31 mouse cellular contexts compared by ENCODE assay signal in the genomic region with DNA sequence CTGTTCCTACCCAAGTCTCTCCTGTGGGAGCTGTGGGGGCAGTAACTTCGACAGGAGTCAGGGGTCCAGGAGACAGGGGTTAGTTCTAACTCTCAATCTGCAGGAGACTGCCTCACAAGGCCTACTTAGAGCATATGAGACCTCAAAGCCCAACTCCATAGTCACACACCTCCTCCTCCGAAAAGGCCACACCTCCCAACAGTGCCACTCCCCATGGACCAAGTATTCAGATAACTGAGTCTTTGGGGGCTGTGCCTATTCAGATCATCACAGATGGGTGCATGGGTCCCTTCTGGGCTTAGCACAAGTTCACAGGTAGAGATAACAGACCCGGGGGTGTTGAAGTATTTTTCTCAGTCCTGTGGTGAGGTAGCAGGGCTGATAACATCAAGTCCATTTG. TPM values are rescaled to one million over a fixed set of nuclear protein-coding genes. Genes with fewer than 3 reads are reported as not detected.
DNase-seq lines count a peak whose midpoint lies in the region; ATAC-seq and TF ChIP-seq lines count a peak whose summit lies in the region.
"Had no signal": no experiment of that assay in that cellular context is flagged by ENCODE, and none has a peak within 500 bp of the region (broad histone marks: within the 10 kb centered on the region; RNA-seq: fewer than 3 reads in every experiment).

No protein-coding gene starts in this region.

- DNase-seq in lung, postnatal 25 days (ENCODE audit: low spot score), result no peak
- peak; percentile 19 for DNase-seq in stomach, postnatal 0 days (ENCODE audit: low spot score)
- DNase-seq: adrenal gland, adult 8-10 months; B cell, adult 2 months; cerebellum, adult 2 months; cerebellum, postnatal 25 days; gastrocnemius, postnatal 10 days; heart, postnatal 36 days; kidney, adult 2 months; layer of hippocampus, postnatal 36 days; left cerebral cortex, postnatal 4 days; lung, adult 18-20 months; right cerebral cortex, postnatal 25 days; spleen, adult 18-20 months; thymus, postnatal 4 days had no signal

- no peaks in the 10 kb centered on the region for H3K27me3 ChIP-seq in intestine, embryonic 16.5 days (replicated peaks; ENCODE audit: control insufficient read depth, insufficient read depth, low read length)
- no peaks in the 10 kb centered on the region for H3K27me3 ChIP-seq in intestine, embryonic 15.5 days (replicated peaks)
- peaks cover 19% of the 10 kb centered on the region; the same call in 1 of the 2 replicates for H3K27me3 ChIP-seq in lung, embryonic 15.5 days
- no peaks in the 10 kb centered on the region for H3K27me3 ChIP-seq in stomach, postnatal 0 days (ENCODE audit: control insufficient read depth, insufficient read depth, low read length)
- H3K27me3 ChIP-seq: embryonic facial prominence, embryonic 15.5 days had no signal

- TF ChIP-seq EP300 in stomach, postnatal 0 days (optimal IDR thresholded peaks at IDR 0.05), result no peak

- H3K4me2 ChIP-seq in intestine, embryonic 16.5 days (ENCODE audit: low read depth, low read length), result no peak overlapping the region
- H3K4me2 ChIP-seq in intestine, embryonic 15.5 days (replicated peaks), result no peak overlapping the region
- H3K4me2 ChIP-seq in lung, embryonic 15.5 days, result no peak overlapping the region
- no peak overlapping the region for H3K4me2 ChIP-seq in stomach, postnatal 0 days (replicated peaks; ENCODE audit: low read depth)
- H3K4me2 ChIP-seq: embryonic facial prominence, embryonic 15.5 days; forebrain, embryonic 12.5 days; heart, embryonic 13.5 days; hindbrain, embryonic 13.5 days; midbrain, embryonic 15.5 days had no signal

- no peak for TF ChIP-seq CTCF in stomach, postnatal 0 days (IDR thresholded peaks at IDR 0.05; ENCODE audit: low read depth)

- no peaks in the 10 kb centered on the region for H3K9me3 ChIP-seq in intestine, embryonic 16.5 days (ENCODE audit: control insufficient read depth, low read length)
- H3K9me3 ChIP-seq in intestine, embryonic 15.5 days, result no peaks in the 10 kb centered on the region
- no peaks in the 10 kb centered on the region for H3K9me3 ChIP-seq in lung, embryonic 15.5 days
- H3K9me3 ChIP-seq in stomach, postnatal 0 days (ENCODE audit: control insufficient read depth, low read length), result no peaks in the 10 kb centered on the region
- H3K9me3 ChIP-seq: embryonic facial prominence, embryonic 10.5 days; embryonic facial prominence, embryonic 15.5 days; forebrain, embryonic 12.5 days; heart, embryonic 13.5 days; hindbrain, embryonic 13.5 days; midbrain, embryonic 10.5 days; midbrain, embryonic 15.5 days had no signal

- no peak overlapping the region for H3K4me3 ChIP-seq in intestine, embryonic 16.5 days (ENCODE audit: low read length)
- H3K4me3 ChIP-seq in intestine, embryonic 15.5 days (replicated peaks), result no peak overlapping the region
- no peak overlapping the region for H3K4me3 ChIP-seq in lung, embryonic 15.5 days
- H3K4me3 ChIP-seq in stomach, postnatal 0 days (ENCODE audit: low read depth, low read length), result no peak overlapping the region
- H3K4me3 ChIP-seq: embryonic facial prominence, embryonic 10.5 days; embryonic facial prominence, embryonic 15.5 days; forebrain, embryonic 12.5 days; heart, embryonic 13.5 days; hindbrain, embryonic 13.5 days; midbrain, embryonic 10.5 days; midbrain, embryonic 15.5 days had no signal

- no peak overlapping the region for H3K9ac ChIP-seq in intestine, embryonic 16.5 days (ENCODE audit: low read depth, low read length)
- H3K9ac ChIP-seq in intestine, embryonic 15.5 days, result no peak overlapping the region
- no peak overlapping the region for H3K9ac ChIP-seq in lung, embryonic 15.5 days
- 0 out of 2 replicates have a peak overlapping the region, but pooled peaks have one; percentile 27 for H3K9ac ChIP-seq in stomach, postnatal 0 days (ENCODE audit: low read length)
- H3K9ac ChIP-seq: embryonic facial prominence, embryonic 15.5 days; forebrain, embryonic 12.5 days; hindbrain, embryonic 13.5 days; midbrain, embryonic 15.5 days had no signal

- H3K27ac ChIP-seq in intestine, embryonic 16.5 days (ENCODE audit: low read length), result 0 out of 2 replicates have a peak overlapping the region, but pooled peaks have one; percentile 33
- no peak overlapping the region for H3K27ac ChIP-seq in intestine, embryonic 15.5 days
- peak overlapping the region; percentile 74 for H3K27ac ChIP-seq in lung, embryonic 15.5 days
- peak overlapping the region; percentile 18; the same call in 1 of the 2 replicates for H3K27ac ChIP-seq in stomach, postnatal 0 days (replicated peaks)
- H3K27ac ChIP-seq: embryonic facial prominence, embryonic 10.5 days; embryonic facial prominence, embryonic 15.5 days; forebrain, embryonic 12.5 days; hindbrain, embryonic 13.5 days; kidney, postnatal 0 days; macrophage; midbrain, embryonic 10.5 days; midbrain, embryonic 15.5 days had no signal

- peaks cover 46% of the 10 kb centered on the region for H3K4me1 ChIP-seq in intestine, embryonic 16.5 days (ENCODE audit: control insufficient read depth, insufficient read depth, low read length)
- H3K4me1 ChIP-seq in intestine, embryonic 15.5 days (replicated peaks), result peaks cover 40% of the 10 kb centered on the region
- H3K4me1 ChIP-seq in lung, embryonic 15.5 days, result peaks cover 34% of the 10 kb centered on the region
- 0 out of 2 replicates have a peak, but pooled peaks cover 3% of the 10 kb centered on the region for H3K4me1 ChIP-seq in stomach, postnatal 0 days (replicated peaks; ENCODE audit: control insufficient read depth, insufficient read depth)
- H3K4me1 ChIP-seq: midbrain, embryonic 15.5 days had no signal

- ATAC-seq in intestine, embryonic 16.5 days, result no peak
- ATAC-seq in intestine, embryonic 15.5 days, result no peak
- no peak for ATAC-seq in lung, embryonic 15.5 days (ENCODE audit: borderline replicate concordance, extremely low read depth, low FRiP score, low TSS enrichment)
- peak; percentile 56 for ATAC-seq in megakaryocyte progenitor cell, adult 5-6 weeks (replicated peaks; ENCODE audit: poor library complexity)
- no peak for ATAC-seq in stomach, postnatal 0 days (ENCODE audit: low FRiP score, low TSS enrichment)
- ATAC-seq in granulocyte monocyte progenitor cell, adult 5-6 weeks (replicated peaks; ENCODE audit: poor library complexity, severe bottlenecking), result no peak
- ATAC-seq: activated CD4-positive, CD25-positive, alpha-beta regulatory T cell, adult 4 months; midbrain, embryonic 15.5 days had no signal

- no peaks in the 10 kb centered on the region for H3K36me3 ChIP-seq in intestine, embryonic 16.5 days (ENCODE audit: control insufficient read depth, insufficient read depth, low read length)
- no peaks in the 10 kb centered on the region for H3K36me3 ChIP-seq in intestine, embryonic 15.5 days
- no peaks in the 10 kb centered on the region for H3K36me3 ChIP-seq in lung, embryonic 15.5 days
- H3K36me3 ChIP-seq in stomach, postnatal 0 days (ENCODE audit: control insufficient read depth, insufficient read depth, low read length), result no peaks in the 10 kb centered on the region
- H3K36me3 ChIP-seq: embryonic facial prominence, embryonic 10.5 days; embryonic facial prominence, embryonic 15.5 days; forebrain, embryonic 12.5 days; heart, embryonic 13.5 days; hindbrain, embryonic 13.5 days; midbrain, embryonic 10.5 days; midbrain, embryonic 15.5 days had no signal

- WGBS in intestine, embryonic 16.5 days, result 51% methylated on average over 3 of the region's 3 CpGs
- 58% methylated on average over 3 of the region's 3 CpGs for WGBS in intestine, embryonic 15.5 days
- WGBS in lung, embryonic 15.5 days, result 36% methylated on average over 3 of the region's 3 CpGs
- 46% methylated on average over 3 of the region's 3 CpGs for WGBS in stomach, postnatal 0 days

RNA-seq across cellular contexts. Expression of a gene that starts 24.5 kb away (rescaled TPM):
- polyA plus RNA-seq in intestine, embryonic 16.5 days (2015; fragmentation: Nextera tagmentation; extraction: Ambion mirVana), result 0.17 and 0.45 TPM in 2 replicates
- polyA plus RNA-seq in intestine, embryonic 15.5 days (2015; fragmentation: Nextera tagmentation; extraction: Ambion mirVana), result 0.28 and 0.38 TPM in 2 replicates
- 0.14 and 0.45 TPM in 2 replicates for polyA plus RNA-seq in lung, embryonic 15.5 days (2015; fragmentation: Nextera tagmentation; extraction: Ambion mirVana)
- total RNA-seq in megakaryocyte progenitor cell, adult 5-6 weeks (2015), result 0.12 and 0.27 TPM in 2 replicates
- total RNA-seq in megakaryocyte progenitor cell, adult 5-6 weeks (2017), result 0.33 and 0.95 TPM in 2 replicates
- 0.24 and 0.45 TPM in 2 replicates for polyA plus RNA-seq in stomach, postnatal 0 days (2015; fragmentation: Nextera tagmentation; extraction: Ambion mirVana)
- not detected in 2 replicates for total RNA-seq in granulocyte monocyte progenitor cell, adult 5-6 weeks (2014; fragmentation: Nextera tagmentation)
- 1.9 TPM in 1 of 2 replicates, not detected in the other for total RNA-seq in granulocyte monocyte progenitor cell, adult 5-6 weeks (2017)
- total RNA-seq: gastrocnemius, postnatal 10 days; heart, postnatal 36 days; layer of hippocampus, postnatal 36 days; left cerebral cortex, postnatal 4 days; neutrophil, adult 5-6 weeks had no signal
- polyA plus RNA-seq: activated CD4-positive, CD25-positive, alpha-beta regulatory T cell, adult 4 months; embryonic facial prominence, embryonic 10.5 days; macrophage had no signal

RNA-seq across cellular contexts. Expression of a gene that starts 25.3 kb away (rescaled TPM):
- 3.7 and 4.6 TPM in 2 replicates for polyA plus RNA-seq in intestine, embryonic 16.5 days (2015; fragmentation: Nextera tagmentation; extraction: Ambion mirVana)
- polyA plus RNA-seq in intestine, embryonic 15.5 days (2015; fragmentation: Nextera tagmentation; extraction: Ambion mirVana), result 3.1 and 3.7 TPM in 2 replicates
- 2.0 and 2.4 TPM in 2 replicates for polyA plus RNA-seq in lung, embryonic 15.5 days (2015; fragmentation: Nextera tagmentation; extraction: Ambion mirVana)
- total RNA-seq in megakaryocyte progenitor cell, adult 5-6 weeks (2015), result 1.6 and 2.3 TPM in 2 replicates
- total RNA-seq in megakaryocyte progenitor cell, adult 5-6 weeks (2017), result 0.29 and 0.71 TPM in 2 replicates
- polyA plus RNA-seq in stomach, postnatal 0 days (2015; fragmentation: Nextera tagmentation; extraction: Ambion mirVana), result 8.9 and 10.9 TPM in 2 replicates
- total RNA-seq in granulocyte monocyte progenitor cell, adult 5-6 weeks (2014; fragmentation: Nextera tagmentation), result 1.8 and 4.3 TPM in 2 replicates
- 0.34 and 0.62 TPM in 2 replicates for total RNA-seq in granulocyte monocyte progenitor cell, adult 5-6 weeks (2017)

RNA-seq across cellular contexts. Expression of a gene that starts 40.4 kb away (rescaled TPM):
- polyA plus RNA-seq in intestine, embryonic 16.5 days (2015; fragmentation: Nextera tagmentation; extraction: Ambion mirVana), result 19.1 and 20.4 TPM in 2 replicates
- 20.4 and 21.9 TPM in 2 replicates for polyA plus RNA-seq in intestine, embryonic 15.5 days (2015; fragmentation: Nextera tagmentation; extraction: Ambion mirVana)
- polyA plus RNA-seq in lung, embryonic 15.5 days (2015; fragmentation: Nextera tagmentation; extraction: Ambion mirVana), result 25.6 and 32.3 TPM in 2 replicates
- total RNA-seq in megakaryocyte progenitor cell, adult 5-6 weeks (2015), result 14.7 and 19.1 TPM in 2 replicates
- 32.1 and 33.4 TPM in 2 replicates for total RNA-seq in megakaryocyte progenitor cell, adult 5-6 weeks (2017)
- 11.0 and 11.1 TPM in 2 replicates for polyA plus RNA-seq in stomach, postnatal 0 days (2015; fragmentation: Nextera tagmentation; extraction: Ambion mirVana)
- total RNA-seq in granulocyte monocyte progenitor cell, adult 5-6 weeks (2014; fragmentation: Nextera tagmentation), result 13.9 and 23.8 TPM in 2 replicates
- total RNA-seq in granulocyte monocyte progenitor cell, adult 5-6 weeks (2017), result 34.7 and 40.9 TPM in 2 replicates

RNA-seq across cellular contexts. Expression of a gene that starts 43.2 kb away (rescaled TPM):
- polyA plus RNA-seq in intestine, embryonic 16.5 days (2015; fragmentation: Nextera tagmentation; extraction: Ambion mirVana), result 371 and 393 TPM in 2 replicates
- 394 and 407 TPM in 2 replicates for polyA plus RNA-seq in intestine, embryonic 15.5 days (2015; fragmentation: Nextera tagmentation; extraction: Ambion mirVana)
- 286 and 294 TPM in 2 replicates for polyA plus RNA-seq in lung, embryonic 15.5 days (2015; fragmentation: Nextera tagmentation; extraction: Ambion mirVana)
- total RNA-seq in megakaryocyte progenitor cell, adult 5-6 weeks (2015), result 95.3 and 100 TPM in 2 replicates
- 51.4 and 53.8 TPM in 2 replicates for total RNA-seq in megakaryocyte progenitor cell, adult 5-6 weeks (2017)
- 219 and 242 TPM in 2 replicates for polyA plus RNA-seq in stomach, postnatal 0 days (2015; fragmentation: Nextera tagmentation; extraction: Ambion mirVana)
- total RNA-seq in granulocyte monocyte progenitor cell, adult 5-6 weeks (2014; fragmentation: Nextera tagmentation), result 99.8 and 128 TPM in 2 replicates
- total RNA-seq in granulocyte monocyte progenitor cell, adult 5-6 weeks (2017), result 35.5 and 35.9 TPM in 2 replicates
